Mouse (Mus musculus) pancreas, adult 10 weeks (tissue): ENCODE results near the gene Gtf2h4. TPM values are rescaled to one million over a fixed set of nuclear protein-coding genes. Genes with fewer than 3 reads are reported as not detected.

Experiments
- polyA plus RNA-seq: library from polyadenylated mRNA; stranded (reverse); fragments of 350-450 nt; fragmentation: Illumina TruSeq; extraction: RNeasy Lipid Tissue Mini Kit (QIAGEN cat#74804); gene quantifications from one replicate; pipeline ENCODE4 v1.2.3, GENCODE M21; 2015; ENCODE audit warnings: low read depth, low replicate concordance; ENCODE audit not compliant: insufficient read depth

Gene Gtf2h4
- polyA plus RNA-seq, result 4.2 TPM

GRCm38 (mm10) chr17:35673416-35674035, at the start of gene Gtf2h4:
Gene Gtf2h4, minus strand, starts transcription at chr17:35673739.

GRCm38 (mm10) chr17:35704621-35705464, 31.3 kb upstream of the Gtf2h4 start, which contains the start of gene Ddr1:
Gene Ddr1, minus strand, starts transcription at chr17:35704621.

GRCm38 (mm10) chr17:35667334-35668065, 6.0 kb downstream of the Gtf2h4 start, which contains the start of gene Vars2:
Gene Vars2, minus strand, starts transcription at chr17:35667592.

GRCm38 (mm10) chr17:35643609-35644236, 29.8 kb downstream of the Gtf2h4 start, which contains the start of gene Mucl3:
Gene Mucl3, minus strand, starts transcription at chr17:35643695.

GRCm38 (mm10) chr17:35626537-35626936, 47.0 kb downstream of the Gtf2h4 start, which contains the start of gene Gm9573:
Gene Gm9573, minus strand, starts transcription at chr17:35626637.

Other genes with a start within 250 kb of the Gtf2h4 start
- gene H2-Q6, start 248.9 kb downstream of the Gtf2h4 start, polyA plus RNA-seq, result 6.3 TPM
- gene H2-Q7, start 234.6 kb downstream of the Gtf2h4 start, polyA plus RNA-seq, result 8.5 TPM
- gene H2-Q10, start 203.7 kb downstream of the Gtf2h4 start, polyA plus RNA-seq, result 0.96 TPM
- gene Pou5f1, start 167.7 kb downstream of the Gtf2h4 start, polyA plus RNA-seq, result not detected
- 1.3 TPM for gene Tcf19, start 156.9 kb downstream of the Gtf2h4 start, polyA plus RNA-seq
- 3.6 TPM for gene Cchcr1, start 156.6 kb downstream of the Gtf2h4 start, polyA plus RNA-seq
- not detected for gene Psors1c2, start 140.5 kb downstream of the Gtf2h4 start, polyA plus RNA-seq
- gene Cdsn, start 121.6 kb downstream of the Gtf2h4 start, polyA plus RNA-seq, result not detected
- not detected for gene 2300002M23Rik, start 106.3 kb downstream of the Gtf2h4 start, polyA plus RNA-seq
- not detected for gene Sfta2, start 72.2 kb downstream of the Gtf2h4 start, polyA plus RNA-seq
- not detected for gene Gm9573, start 47.1 kb downstream of the Gtf2h4 start, polyA plus RNA-seq
- gene Mucl3, start 30.0 kb downstream of the Gtf2h4 start, polyA plus RNA-seq, result not detected
- gene Vars2, start 6.1 kb downstream of the Gtf2h4 start, polyA plus RNA-seq, result 5.8 TPM
- gene Ddr1, start 30.9 kb upstream of the Gtf2h4 start, polyA plus RNA-seq, result 10.7 TPM
- 6.9 TPM for gene Ier3, start 147.9 kb upstream of the Gtf2h4 start, polyA plus RNA-seq
- gene Flot1, start 149.5 kb upstream of the Gtf2h4 start, polyA plus RNA-seq, result 16.0 TPM
- 29.3 TPM for gene Tubb5, start 164.6 kb upstream of the Gtf2h4 start, polyA plus RNA-seq
- 2.3 TPM for gene Mdc1, start 167.8 kb upstream of the Gtf2h4 start, polyA plus RNA-seq
- 0.76 TPM for gene Nrm, start 187.6 kb upstream of the Gtf2h4 start, polyA plus RNA-seq
- 9.8 TPM for gene Ppp1r18, start 191.9 kb upstream of the Gtf2h4 start, polyA plus RNA-seq
- 72.9 TPM for gene Dhx16, start 206.1 kb upstream of the Gtf2h4 start, polyA plus RNA-seq
- 16.8 TPM for gene 2310061I04Rik, start 223.7 kb upstream of the Gtf2h4 start, polyA plus RNA-seq
- 9.7 TPM for gene Atat1, start 236.3 kb upstream of the Gtf2h4 start, polyA plus RNA-seq
- gene Mrps18b, start 242.7 kb upstream of the Gtf2h4 start, polyA plus RNA-seq, result 23.0 TPM
- gene Ppp1r10, start 242.7 kb upstream of the Gtf2h4 start, polyA plus RNA-seq, result 11.8 TPM